Mouse (Mus musculus) adrenal gland, postnatal 36 days (tissue): ENCODE results near the gene Srgap2. TPM values are rescaled to one million over a fixed set of nuclear protein-coding genes. Genes with fewer than 3 reads are reported as not detected.

Experiments
- DNase-seq, 2 experiments: peaks; one replicate each; pipeline ENCODE4 v3.0.0; 2021; ENCODE audit warnings: mixed read lengths in 1 of 2
- total RNA-seq, 2 experiments: library from RNA; stranded (reverse); gene quantifications; 2 replicates each; pipeline ENCODE4 v1.2.3; 2021

The Srgap2 gene
- total RNA-seq, 2 experiments from 2014 or later: 22.9 to 24.3 TPM

DNA sequence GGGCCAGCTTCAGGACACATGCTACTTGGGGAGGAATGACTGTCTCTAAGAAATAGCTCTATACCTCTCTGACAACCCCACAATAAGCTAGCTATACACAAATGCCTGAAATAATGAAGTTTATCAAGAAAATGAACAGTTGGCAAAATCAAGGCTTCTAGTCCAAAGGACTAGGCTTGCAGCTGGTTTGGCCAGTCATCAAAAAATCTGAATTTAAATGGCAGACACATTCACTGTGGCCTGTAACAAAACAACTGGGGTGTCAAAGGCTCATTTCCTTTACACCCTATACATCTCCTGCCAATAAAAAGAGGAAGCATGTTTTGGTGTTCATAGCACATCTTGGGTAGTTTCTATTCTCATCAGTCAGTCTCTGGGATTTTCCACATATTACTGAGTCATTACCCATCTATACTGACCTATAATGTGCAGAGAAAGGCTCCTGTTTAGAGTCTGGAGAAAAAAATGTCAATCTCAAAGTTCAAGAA is 53.5 kb downstream of the Srgap2 start:
- DNase-seq: no peak

DNA sequence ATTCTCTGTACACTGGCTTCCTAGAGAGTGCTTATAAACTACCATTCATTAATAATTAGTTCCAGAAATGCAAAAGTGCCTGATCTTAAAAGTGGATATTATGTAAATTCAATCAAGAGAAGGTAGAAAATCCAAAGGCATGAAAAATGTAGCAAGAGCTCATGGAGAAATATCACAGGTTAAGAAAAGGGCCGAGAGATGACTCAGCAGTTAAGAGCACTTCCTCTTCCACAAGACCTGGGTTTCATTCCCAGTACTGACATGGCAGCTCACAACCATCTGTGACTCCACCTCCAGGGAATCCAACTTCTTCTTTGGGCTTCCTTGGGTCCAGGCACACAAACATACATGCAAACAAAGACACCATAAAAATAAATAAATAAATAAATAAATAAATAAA is 56.6 kb downstream of the Srgap2 start:
- no peak for DNase-seq

DNA sequence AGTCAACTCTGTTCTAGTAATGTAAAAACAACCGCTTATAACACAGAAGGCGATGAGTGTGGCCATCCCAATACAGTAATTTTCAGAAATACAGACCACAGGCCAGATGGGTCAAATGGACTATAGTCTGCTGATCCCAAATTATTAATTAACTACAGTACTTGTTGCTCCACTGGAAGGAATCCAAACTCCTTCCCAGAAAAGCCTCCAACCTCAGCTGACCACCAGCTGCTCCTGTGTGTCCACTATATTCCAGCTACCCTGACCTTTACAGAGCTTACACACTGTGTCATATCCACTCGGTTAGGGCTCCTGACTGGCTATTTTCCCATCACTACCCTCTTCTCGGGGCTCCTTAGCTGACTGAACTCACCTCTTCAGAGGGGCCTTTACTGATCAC is 61.3 kb downstream of the Srgap2 start:
- DNase-seq: no peak

DNA sequence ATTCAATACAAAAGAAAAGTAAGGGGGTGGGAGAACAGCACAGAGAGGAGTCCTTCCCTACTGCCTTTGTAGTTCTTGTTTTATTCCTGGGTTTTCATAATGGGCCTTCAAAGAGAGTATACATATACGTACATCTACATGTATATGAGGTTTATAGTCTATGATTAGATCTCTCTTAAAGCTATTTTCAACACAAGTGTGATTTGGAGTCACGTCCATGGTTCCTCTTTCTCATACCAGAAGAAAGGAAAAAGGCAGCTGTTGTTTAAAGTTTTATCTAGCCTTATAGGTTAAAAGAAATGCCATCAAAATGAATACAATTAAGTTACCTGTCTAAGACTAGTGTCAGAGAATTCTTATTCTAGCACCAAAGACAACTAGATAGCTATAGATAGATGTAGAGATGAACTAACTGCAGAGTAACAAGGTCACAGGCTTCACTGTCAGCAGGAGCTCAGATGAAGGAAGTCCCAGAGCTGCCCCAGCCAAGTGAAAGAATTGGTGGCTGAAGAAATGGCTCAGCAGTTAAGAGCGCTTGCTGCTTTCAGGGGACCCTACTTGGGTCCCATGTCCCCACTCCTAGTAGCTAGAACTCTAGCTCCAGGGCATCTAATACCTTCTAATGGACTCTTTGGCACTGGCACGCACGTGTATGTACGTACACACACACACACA is 63.1 kb downstream of the Srgap2 start:
- no peak for DNase-seq

DNA sequence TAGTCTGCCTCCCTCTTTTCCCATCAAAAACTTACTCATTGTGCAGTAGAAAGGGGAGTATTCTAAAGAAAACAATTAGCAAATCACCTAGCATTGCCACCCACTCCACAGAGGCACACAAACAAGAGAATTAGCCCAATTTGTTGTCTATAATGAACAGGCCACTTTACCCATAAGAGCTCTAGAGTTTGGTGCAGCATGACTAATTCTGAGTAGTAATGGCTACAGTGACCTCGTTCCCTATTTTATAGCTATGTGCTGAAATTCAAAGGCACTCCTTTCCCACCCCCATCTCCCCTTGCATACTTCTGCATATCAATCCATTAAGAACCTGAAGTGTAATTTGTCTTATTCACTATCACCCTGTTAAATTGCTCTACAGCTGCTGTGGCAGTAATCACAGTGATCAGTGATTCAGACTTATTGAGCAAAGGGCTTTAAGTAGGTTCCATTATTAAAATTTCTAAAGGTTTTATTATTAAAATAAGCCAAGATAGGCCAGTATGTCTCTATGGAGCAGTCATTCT is 64.5 kb downstream of the Srgap2 start:
- DNase-seq: no peak

DNA sequence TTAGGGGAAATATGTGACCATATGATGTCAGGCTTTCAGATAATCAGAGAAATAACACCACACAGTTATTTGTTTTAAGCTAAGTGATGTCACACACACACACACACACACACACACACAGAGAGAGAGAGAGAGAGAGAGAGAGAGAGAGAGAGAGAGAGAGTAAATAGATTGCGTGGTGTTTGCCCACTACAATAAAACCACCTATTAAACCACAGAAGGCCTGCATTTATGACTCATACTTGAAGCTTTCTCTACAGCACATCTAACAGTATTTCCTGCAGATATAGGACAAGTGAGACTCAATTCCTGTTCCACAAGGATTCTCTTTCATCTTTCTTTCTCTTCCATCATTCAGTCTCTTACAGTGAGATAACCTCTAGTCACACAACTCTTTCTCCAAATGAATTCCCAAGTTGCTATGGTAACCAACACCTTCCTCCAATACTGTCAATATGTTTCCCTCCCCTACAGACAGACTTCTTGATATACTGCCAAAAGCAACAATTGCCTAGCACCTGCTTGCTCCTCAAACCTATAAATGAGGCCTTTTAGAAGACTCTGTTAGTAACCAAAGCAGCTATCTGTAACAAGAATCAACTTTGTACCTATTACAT is 66.1 kb downstream of the Srgap2 start:
- DNase-seq: no peak

DNA sequence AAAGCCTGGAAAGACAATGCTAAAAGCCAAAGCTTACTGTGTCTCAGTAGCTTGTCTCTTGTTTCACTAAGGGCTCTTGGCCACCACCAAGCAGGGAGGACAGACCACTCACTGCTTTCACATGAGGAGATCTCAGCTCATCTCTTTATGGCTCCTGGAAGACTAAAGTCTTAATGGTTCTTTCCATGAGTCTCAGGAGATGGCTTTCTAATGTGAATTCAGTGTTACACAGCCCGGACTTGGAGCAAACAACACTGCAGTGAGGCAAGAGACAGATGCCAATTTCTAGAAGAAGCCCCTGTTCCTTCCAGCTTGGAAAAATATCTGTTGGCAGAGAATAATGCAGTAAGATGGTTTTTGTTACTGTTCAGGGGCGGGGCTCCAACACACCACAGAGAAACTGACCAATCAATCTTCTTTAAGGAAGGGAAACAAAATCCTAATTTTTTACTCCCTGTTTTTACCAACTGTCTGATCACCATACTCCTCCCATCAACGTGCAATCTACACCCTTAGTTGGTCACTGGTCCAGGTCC is 71.7 kb downstream of the Srgap2 start:
- DNase-seq: no peak

DNA sequence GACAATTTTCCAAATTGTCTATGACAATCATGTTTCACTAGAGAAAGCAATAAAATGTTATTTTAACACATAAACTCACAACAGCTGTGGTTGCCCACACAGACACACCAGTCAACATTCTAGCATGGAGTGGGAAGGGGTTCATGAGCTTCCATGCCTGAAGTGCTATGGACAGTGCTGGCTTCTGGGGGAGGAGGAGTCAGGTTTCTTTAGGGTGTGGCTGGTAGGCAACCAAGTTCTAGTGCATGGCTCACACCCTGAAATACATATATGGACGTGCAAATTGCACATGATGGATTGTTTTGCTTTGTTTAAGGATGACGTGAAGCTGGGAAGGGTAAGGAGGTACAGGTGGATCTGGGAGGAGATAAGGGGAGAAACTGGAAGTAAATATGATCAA is 72.8 kb downstream of the Srgap2 start:
- DNase-seq: no peak

DNA sequence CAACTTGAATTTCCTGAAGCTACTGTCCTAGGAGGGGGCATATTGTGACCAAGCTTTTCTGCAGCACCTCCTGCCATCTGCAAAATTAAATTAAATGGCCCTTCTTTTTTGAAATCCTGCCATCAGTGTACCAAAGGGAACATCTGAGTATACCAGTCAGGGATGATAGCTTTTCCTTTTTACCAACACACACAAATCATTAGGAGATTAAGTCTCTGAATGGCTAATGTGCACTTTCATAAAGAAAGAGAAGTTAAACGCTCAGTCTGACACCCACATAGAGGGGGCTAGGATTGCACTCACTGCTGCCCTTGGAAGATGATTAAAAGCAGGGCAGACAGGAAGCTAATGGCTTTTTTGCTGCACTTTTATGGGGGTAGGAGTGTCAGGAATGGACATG is 73.8 kb downstream of the Srgap2 start:
- no peak for DNase-seq

DNA sequence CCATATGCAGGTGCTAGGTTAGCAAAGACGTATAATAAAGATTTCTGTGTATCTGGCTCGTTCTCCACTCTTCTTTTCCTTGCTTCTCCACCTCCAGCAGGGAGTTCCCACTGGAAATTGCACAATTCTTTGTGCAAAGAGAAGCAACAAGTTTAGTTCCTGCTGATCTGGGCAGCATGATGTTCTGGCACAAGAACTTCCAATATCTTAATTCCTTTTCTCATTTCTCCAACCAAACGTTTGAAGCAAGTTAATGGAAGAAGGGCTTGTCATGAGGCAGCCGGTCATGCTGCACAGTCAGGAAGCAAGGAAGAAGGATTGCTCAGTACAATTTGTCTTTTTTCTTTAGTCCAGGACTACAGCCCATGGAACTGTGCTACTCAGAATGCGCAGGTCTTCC is 78.8 kb downstream of the Srgap2 start:
- no peak for DNase-seq

DNA sequence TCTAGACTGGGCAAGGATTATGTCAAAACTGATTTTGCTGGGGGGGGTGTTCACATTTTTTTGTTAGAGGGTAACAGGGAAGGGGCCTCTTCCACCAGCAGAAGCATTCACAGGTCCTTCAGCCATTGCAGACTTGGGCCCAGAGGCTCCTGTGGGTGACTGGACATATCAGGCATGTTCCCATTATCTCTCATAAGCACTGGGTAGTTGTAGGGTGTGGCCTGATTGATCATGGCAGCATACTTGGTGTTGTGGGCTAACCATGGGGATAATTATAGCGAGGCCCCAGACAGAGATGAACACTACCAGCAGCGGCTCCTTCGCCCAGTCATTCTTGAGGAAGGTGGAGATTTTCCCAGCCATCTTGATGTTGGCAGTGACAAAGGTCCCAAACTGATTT is 79.8 kb downstream of the Srgap2 start:
- DNase-seq: no peak

DNA sequence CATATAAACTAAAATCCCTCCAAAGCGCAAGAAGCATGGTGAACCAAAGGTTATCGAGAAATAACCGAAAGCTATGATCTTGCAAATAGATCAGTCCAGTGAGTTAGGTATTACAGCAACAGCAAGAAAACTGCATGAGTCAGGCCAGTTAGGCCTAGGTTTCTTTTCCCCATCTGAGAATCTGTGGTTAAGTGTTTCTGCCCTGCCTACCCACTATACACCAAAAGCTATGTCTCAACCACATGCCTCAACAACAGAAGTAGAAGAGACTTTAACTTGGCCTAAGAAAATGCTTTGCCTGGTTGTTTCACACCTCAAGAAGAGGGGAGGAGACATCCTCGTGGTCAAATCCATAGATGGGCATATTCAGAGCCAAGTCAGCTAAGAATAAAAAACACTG is 80.6 kb downstream of the Srgap2 start:
- DNase-seq: no peak

DNA sequence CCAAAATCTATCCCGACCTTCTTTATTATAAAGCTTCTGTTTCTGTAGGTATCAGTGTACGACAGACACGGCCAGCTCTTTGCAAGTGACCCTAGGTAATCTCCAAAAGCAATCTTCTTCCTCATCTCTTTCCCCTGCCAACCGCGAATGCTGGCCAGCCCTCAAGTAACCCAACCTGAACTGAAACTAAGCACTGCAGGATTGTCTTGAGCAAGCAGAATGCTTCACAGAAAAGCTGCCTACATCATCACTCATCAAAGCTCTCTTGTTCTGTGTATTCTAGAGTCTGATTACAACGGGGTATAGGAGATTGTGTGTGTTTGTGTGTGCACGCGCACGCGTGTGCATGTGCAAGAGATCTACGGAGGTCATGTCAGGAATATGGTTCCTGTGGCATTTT is 88.6 kb downstream of the Srgap2 start:
- DNase-seq: no peak

DNA sequence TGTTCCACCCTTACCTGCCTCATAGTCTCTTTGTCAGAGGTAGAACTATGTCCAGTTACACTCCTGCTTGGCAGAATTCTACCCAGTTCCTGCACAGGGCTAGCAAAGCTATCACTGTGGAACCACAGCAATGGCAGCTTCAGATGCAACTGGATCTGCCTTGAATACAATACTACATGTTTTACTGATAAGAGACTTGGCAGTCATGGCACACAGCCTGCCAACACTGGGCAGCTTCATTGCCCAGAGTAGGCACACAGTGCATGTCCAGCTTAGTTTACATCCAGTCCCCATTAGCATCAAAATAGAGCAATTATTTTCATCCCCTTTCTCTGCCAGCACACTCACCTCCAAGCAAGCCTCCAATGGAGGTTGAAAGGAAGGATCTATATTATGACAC is 89.2 kb downstream of the Srgap2 start:
- DNase-seq: no peak

DNA sequence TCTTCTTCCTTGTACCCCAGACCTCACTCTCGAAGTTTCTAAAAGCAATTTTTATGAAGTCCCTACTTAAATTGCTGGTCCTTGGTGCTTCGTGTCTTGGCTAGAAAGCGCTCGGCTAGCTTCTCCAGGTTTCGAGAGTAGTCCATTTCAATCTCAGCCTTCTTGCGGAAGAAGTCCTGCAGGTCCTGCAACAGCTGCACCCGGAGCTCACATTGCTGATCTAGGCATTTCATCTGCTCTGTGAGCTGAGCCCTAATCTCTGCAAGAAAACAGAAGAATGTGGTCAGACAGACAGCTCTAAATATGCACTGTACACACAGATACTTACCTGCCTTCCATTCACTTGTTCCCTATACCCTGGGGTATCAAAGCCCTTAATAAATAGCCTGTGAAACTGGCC is 90.5 kb downstream of the Srgap2 start:
- no peak for DNase-seq

DNA sequence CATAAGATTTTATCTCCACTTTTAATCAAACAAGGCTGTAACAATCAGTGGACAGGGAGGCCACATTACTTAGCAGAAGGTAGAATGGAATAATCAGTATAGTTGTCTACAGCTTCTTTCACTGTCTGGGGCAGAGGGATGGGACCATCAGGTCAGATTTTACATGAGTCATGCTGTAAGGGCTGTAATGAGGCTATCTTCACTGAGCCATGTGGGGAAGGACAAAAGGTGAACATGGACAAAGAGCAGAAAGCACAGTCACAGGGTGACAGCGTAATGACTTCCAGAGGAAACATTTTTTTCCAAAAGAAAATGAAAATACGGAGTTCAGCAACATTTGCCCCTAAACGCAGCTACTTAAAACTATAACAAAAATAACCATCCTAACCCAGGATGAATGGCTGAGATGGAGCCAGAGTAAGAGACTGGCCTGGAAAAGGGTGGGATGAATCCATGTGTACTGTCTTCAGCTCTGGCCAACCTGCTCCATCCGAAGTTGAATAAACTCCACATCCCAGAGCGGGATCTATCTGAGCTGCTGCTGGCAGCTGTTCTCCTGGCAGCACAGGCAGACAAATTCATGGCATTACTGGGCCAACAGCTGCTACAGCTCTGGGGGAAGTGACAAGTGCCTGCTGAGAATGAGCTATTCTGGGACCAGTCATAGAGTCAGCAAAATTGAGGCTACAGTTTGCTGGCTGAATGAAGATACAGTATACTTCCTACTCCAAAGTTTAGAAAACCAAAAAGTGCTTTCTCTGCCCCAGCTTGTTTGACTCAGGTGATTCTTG is 95.5 kb downstream of the Srgap2 start:
- peak; percentile 7 to 17 for DNase-seq

DNA sequence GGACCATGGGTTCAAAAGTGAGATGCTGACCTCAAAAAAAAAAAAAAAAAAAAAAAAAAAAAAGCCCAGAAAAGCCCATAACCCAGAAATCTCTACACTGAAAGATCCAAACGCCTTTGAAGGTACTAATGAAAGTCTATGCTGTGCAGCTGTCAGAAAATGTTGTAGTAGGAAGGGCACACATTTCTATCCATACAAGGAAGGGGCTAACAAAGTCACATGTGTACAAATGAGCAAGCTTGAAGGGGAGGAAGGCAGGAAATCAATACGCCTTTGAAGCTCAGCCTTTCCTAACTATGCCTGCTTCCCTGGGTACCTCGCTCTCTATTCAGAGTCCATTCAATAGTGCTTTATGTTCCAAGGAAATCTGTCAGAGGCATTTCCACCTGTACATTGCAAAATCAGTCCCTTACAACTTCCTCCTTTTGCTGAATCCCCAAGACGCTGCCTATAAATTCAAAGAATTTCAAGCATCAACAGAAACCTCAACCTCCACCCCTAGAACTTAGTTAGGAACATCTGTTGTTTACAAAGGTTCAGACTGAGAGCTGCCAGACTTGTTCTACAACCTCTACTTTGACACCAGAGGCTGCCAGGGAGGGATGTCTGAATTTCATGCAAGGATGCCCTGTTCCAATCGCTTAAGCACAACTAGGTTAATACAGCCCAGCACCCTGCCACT is 99.9 kb downstream of the Srgap2 start:
- no peak for DNase-seq

DNA sequence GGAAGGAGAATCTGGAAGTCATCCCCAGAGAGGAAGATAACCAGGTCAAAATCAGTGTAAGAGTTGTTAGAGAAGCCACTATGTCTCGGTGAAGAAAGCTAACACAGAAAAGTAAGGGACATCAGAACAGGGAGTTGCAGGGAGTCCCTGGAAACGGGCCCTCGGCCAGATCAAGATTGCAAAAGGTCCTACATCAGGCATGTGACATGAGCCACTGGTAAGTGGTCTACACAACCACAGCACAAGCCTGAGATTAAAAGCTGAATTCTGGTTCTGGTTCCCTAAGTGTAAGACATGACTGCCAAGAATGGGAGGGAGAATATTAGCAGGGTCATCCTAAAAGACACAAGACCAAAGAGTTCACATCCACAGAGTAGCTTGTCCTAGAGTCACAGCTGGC is 104.1 kb downstream of the Srgap2 start:
- DNase-seq: peak; percentile 37 to 44

DNA sequence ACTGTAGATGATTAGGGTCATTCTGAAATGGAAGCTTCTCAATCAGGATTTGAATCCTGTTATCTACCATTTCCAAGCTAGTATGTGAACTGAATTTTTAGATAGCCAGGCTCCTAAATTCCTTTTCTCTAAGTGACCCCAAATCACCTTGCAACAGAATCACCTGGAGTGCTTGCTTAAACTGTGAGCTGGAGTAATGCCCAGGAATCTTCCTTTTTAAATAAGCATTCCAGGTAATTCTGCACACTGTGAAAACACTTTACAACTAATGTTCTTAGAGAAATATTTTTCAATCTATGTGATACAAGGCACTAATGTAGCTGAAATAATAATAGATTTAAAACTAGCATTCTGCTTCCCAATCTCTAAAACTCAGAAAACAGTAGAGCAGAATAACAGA is 106.0 kb downstream of the Srgap2 start:
- no peak for DNase-seq

DNA sequence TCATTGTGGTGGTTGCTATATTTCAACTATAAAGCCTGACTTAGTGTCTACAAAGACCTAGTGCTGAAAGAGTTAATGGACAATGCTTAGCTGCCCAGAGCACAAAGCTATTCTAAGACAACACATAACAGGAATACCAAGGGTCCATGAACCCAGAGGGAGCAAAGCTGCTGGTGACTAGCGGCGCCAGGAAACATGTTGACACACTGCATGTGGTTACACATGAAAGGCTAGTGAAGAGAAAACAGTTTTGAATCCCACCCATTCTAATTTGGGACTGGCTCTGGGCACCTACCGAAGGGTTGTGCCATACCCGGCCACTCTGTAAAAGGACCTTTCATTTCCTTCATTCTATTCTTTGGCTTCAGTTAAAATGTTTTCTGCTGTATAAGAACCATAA is 106.5 kb downstream of the Srgap2 start:
- DNase-seq: no peak

DNA sequence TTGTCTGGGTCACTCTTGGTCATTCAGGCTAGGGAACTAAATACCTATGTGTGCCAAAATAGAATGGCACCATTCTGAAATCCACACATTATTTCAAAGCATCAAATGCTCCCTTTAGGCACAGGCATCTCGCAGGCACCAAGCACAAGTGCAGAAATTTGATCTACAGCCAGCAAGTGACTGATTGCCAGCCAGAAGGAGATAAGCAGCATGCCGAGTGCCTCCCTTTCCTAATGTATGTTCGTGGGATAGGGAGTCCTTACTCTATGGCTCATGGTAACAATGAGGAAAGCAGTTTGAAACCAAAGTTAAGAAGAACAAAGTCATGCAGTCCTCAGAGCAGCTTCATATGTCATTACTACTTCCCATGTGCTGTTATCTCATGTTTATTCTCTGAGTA is 107.8 kb downstream of the Srgap2 start:
- peak in 1 of 2 experiments; percentile 4 for DNase-seq
